31 mouse cellular contexts compared by ENCODE assay signal in the genomic region with DNA sequence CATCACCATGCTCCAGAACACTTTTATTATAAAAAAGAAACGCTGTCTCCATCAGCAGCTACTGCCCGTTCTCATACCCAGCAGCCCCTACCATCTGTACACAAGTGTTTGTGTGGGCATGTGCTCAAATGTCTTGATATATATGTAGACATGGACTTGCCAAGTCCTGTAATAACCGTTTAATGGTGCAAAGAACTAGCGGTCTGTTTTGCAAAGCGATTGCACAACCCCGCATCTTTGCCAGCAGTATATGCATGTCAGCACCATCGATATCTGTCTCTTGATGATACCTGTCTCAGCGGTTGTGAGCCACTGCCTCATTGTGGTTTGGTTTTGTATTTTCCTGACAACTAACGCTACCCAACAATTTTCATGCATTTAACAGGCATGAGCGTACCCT. TPM values are rescaled to one million over a fixed set of nuclear protein-coding genes. Genes with fewer than 3 reads are reported as not detected.
DNase-seq lines count a peak whose midpoint lies in the region; ATAC-seq and TF ChIP-seq lines count a peak whose summit lies in the region.
"Had no signal": no experiment of that assay in that cellular context is flagged by ENCODE, and none has a peak within 500 bp of the region (broad histone marks: within the 10 kb centered on the region; RNA-seq: fewer than 3 reads in every experiment).

No protein-coding gene starts in this region.

- peak; percentile 11; the same call in 1 of the 2 replicates for TF ChIP-seq CTCF in midbrain, postnatal 0 days (IDR thresholded peaks at IDR 0.05)

- no peak overlapping the region for H3K4me2 ChIP-seq in midbrain, postnatal 0 days (ENCODE audit: low read depth, low read length, poor library complexity, severe bottlenecking)
- H3K4me2 ChIP-seq in hindbrain, embryonic 11.5 days (replicated peaks; ENCODE audit: low read depth, low read length) = no peak overlapping the region
- H3K4me2 ChIP-seq: embryonic facial prominence, embryonic 13.5 days; heart, embryonic 13.5 days; limb, embryonic 15.5 days; liver, embryonic 13.5 days; midbrain, embryonic 13.5 days; stomach, embryonic 15.5 days had no signal

- 87% methylated on average over 10 of the region's 10 CpGs for WGBS in midbrain, postnatal 0 days
- 93% methylated on average over 10 of the region's 10 CpGs for WGBS in midbrain, embryonic 10.5 days
- WGBS in hindbrain, embryonic 11.5 days = 95% methylated on average over 10 of the region's 10 CpGs

- H3K36me3 ChIP-seq in midbrain, postnatal 0 days (ENCODE audit: insufficient read depth, low read length) = no peaks in the 10 kb centered on the region
- H3K36me3 ChIP-seq in midbrain, embryonic 10.5 days = no peaks in the 10 kb centered on the region
- no peaks in the 10 kb centered on the region for H3K36me3 ChIP-seq in hindbrain, embryonic 11.5 days (ENCODE audit: control insufficient read depth, insufficient read depth, low read length)
- H3K36me3 ChIP-seq: embryonic facial prominence, embryonic 13.5 days; heart, embryonic 13.5 days; hindbrain, embryonic 10.5 days; limb, embryonic 10.5 days; limb, embryonic 15.5 days; liver, embryonic 13.5 days; midbrain, embryonic 13.5 days; stomach, embryonic 15.5 days had no signal

- H3K9ac ChIP-seq in midbrain, postnatal 0 days (replicated peaks; ENCODE audit: low read length, poor library complexity, severe bottlenecking) = no peak overlapping the region
- no peak overlapping the region for H3K9ac ChIP-seq in hindbrain, embryonic 11.5 days (ENCODE audit: low read depth, low read length)
- H3K9ac ChIP-seq: embryonic facial prominence, embryonic 13.5 days; heart, embryonic 13.5 days; limb, embryonic 15.5 days; liver, embryonic 13.5 days; midbrain, embryonic 13.5 days; stomach, embryonic 15.5 days had no signal

- peak; percentile 86 for DNase-seq in heart, adult 11 months
- DNase-seq in heart, adult 9 months (ENCODE audit: low spot score in 2 of 2) = no peak
- DNase-seq in midbrain, postnatal 0 days (ENCODE audit: low spot score) = no peak
- no peak for DNase-seq in midbrain, embryonic 10.5 days (ENCODE audit: low spot score)
- DNase-seq in NIH3T3 (ENCODE audit: low read depth) = peak; percentile 53
- no peak for DNase-seq in testis, postnatal 14 days (ENCODE audit: low spot score)
- no peak for DNase-seq in hindbrain, embryonic 11.5 days (ENCODE audit: low spot score)
- DNase-seq: adrenal gland, postnatal 10 days; cerebellum, adult 11-12 months; cerebellum, postnatal 10 days; gastrocnemius, postnatal 25 days; heart, adult 2 months; heart, postnatal 10 days; kidney, adult 2 months; kidney, postnatal 36 days; liver, embryonic 13.5 days; lung, adult 18-20 months; lung, postnatal 4 days; right cerebral cortex, postnatal 14 days; thymus, postnatal 14 days had no signal

- H3K4me3 ChIP-seq in midbrain, postnatal 0 days (ENCODE audit: low read depth, low read length) = no peak overlapping the region
- no peak overlapping the region for H3K4me3 ChIP-seq in midbrain, embryonic 10.5 days
- H3K4me3 ChIP-seq in hindbrain, embryonic 11.5 days (ENCODE audit: low read depth, low read length) = no peak overlapping the region
- H3K4me3 ChIP-seq: embryonic facial prominence, embryonic 13.5 days; heart, adult 2 months; heart, embryonic 13.5 days; hindbrain, embryonic 10.5 days; limb, embryonic 10.5 days; limb, embryonic 15.5 days; liver, embryonic 13.5 days; megakaryocyte, embryonic 14.5 days; midbrain, embryonic 13.5 days; stomach, embryonic 15.5 days had no signal

- H3K4me1 ChIP-seq in midbrain, postnatal 0 days (ENCODE audit: insufficient read depth, low read length) = no peaks in the 10 kb centered on the region
- no peaks in the 10 kb centered on the region for H3K4me1 ChIP-seq in midbrain, embryonic 10.5 days
- H3K4me1 ChIP-seq in hindbrain, embryonic 11.5 days (replicated peaks; ENCODE audit: control insufficient read depth, insufficient read depth, low read length) = no peaks in the 10 kb centered on the region
- H3K4me1 ChIP-seq: embryonic facial prominence, embryonic 13.5 days; hindbrain, embryonic 10.5 days; limb, embryonic 10.5 days; limb, embryonic 15.5 days; liver, embryonic 13.5 days; megakaryocyte, embryonic 14.5 days; midbrain, embryonic 13.5 days; stomach, embryonic 15.5 days had no signal

- no peak for ATAC-seq in midbrain, postnatal 0 days (ENCODE audit: low FRiP score)
- no peak for ATAC-seq in hindbrain, embryonic 11.5 days (ENCODE audit: low FRiP score)
- ATAC-seq: hindbrain, embryonic 16.5 days; lung, postnatal 0 days; midbrain, embryonic 13.5 days had no signal

- H3K27ac ChIP-seq in midbrain, postnatal 0 days (ENCODE audit: low read depth, low read length) = no peak overlapping the region
- H3K27ac ChIP-seq in midbrain, embryonic 10.5 days (replicated peaks) = no peak overlapping the region
- no peak overlapping the region for H3K27ac ChIP-seq in hindbrain, embryonic 11.5 days (ENCODE audit: low read depth, low read length)
- H3K27ac ChIP-seq: embryonic facial prominence, embryonic 13.5 days; heart, adult 2 months; heart, embryonic 13.5 days; hindbrain, embryonic 10.5 days; limb, embryonic 10.5 days; limb, embryonic 15.5 days; liver, embryonic 13.5 days; midbrain, embryonic 13.5 days; stomach, embryonic 15.5 days had no signal

- no peaks in the 10 kb centered on the region for H3K27me3 ChIP-seq in midbrain, postnatal 0 days (ENCODE audit: insufficient read depth, low read length)
- H3K27me3 ChIP-seq in midbrain, embryonic 10.5 days (ENCODE audit: low read depth, poor library complexity, severe bottlenecking) = no peaks in the 10 kb centered on the region
- no peaks in the 10 kb centered on the region for H3K27me3 ChIP-seq in hindbrain, embryonic 11.5 days (ENCODE audit: control insufficient read depth, insufficient read depth, low read length)
- H3K27me3 ChIP-seq: embryonic facial prominence, embryonic 13.5 days; heart, embryonic 13.5 days; limb, embryonic 15.5 days; liver, embryonic 13.5 days; midbrain, embryonic 13.5 days; stomach, embryonic 15.5 days had no signal

- no peaks in the 10 kb centered on the region for H3K9me3 ChIP-seq in midbrain, postnatal 0 days (ENCODE audit: low read length)
- H3K9me3 ChIP-seq in midbrain, embryonic 10.5 days (replicated peaks) = no peaks in the 10 kb centered on the region
- no peaks in the 10 kb centered on the region for H3K9me3 ChIP-seq in hindbrain, embryonic 11.5 days (ENCODE audit: control insufficient read depth, low read length)
- H3K9me3 ChIP-seq: embryonic facial prominence, embryonic 13.5 days; heart, embryonic 13.5 days; hindbrain, embryonic 10.5 days; limb, embryonic 10.5 days; limb, embryonic 15.5 days; liver, embryonic 13.5 days; midbrain, embryonic 13.5 days; stomach, embryonic 15.5 days had no signal

RNA-seq across cellular contexts. Expression of a gene that starts 44.0 kb away (rescaled TPM):
- 23.0 and 25.4 TPM in 2 replicates for total RNA-seq in midbrain, postnatal 0 days (2014; rRNA removed)
- polyA plus RNA-seq in midbrain, postnatal 0 days (2015; fragmentation: Nextera tagmentation; extraction: Ambion mirVana) = 10.9 and 11.6 TPM in 2 replicates
- polyA plus RNA-seq in midbrain, embryonic 10.5 days (2016; fragmentation: Nextera tagmentation; extraction: Ambion mirVana) = 0.09 and 0.15 TPM in 2 replicates
- polyA plus RNA-seq in hindbrain, embryonic 11.5 days (2014; fragmentation: Nextera tagmentation; extraction: Ambion mirVana) = not detected in 2 replicates
- total RNA-seq: common myeloid progenitor, adult 5-6 weeks had no signal
- polyA plus RNA-seq: hindbrain, embryonic 10.5 days; limb, embryonic 10.5 days had no signal

Comparison
In these comparisons a context has a peak if more than half of its experiments do, and no peak if none do; other contexts are left out.
1. DNase-seq: peak in heart, adult 11 months (single experiment) and NIH3T3 (single experiment); none in heart, adult 9 months (0 of 2), midbrain, postnatal 0 days (single experiment), midbrain, embryonic 10.5 days (single experiment), testis, postnatal 14 days (single experiment) and hindbrain, embryonic 11.5 days (single experiment).
2. RNA of a gene that starts 44.0 kb away (polyA plus RNA-seq): 10.9 to 11.6 TPM in midbrain, postnatal 0 days; 0.09 to 0.15 TPM in midbrain, embryonic 10.5 days and not detected in hindbrain, embryonic 11.5 days; every median in the first group is over 10 times any median in the second.